Mouse (Mus musculus): ENCODE results near the gene Myo5c. TPM values are rescaled to one million over a fixed set of nuclear protein-coding genes. Genes with fewer than 3 reads are reported as not detected.

Myo5c gene
- total and polyA plus RNA-seq, 3 experiments: 3.8 to 5.2 (median 4.4) TPM

DNA sequence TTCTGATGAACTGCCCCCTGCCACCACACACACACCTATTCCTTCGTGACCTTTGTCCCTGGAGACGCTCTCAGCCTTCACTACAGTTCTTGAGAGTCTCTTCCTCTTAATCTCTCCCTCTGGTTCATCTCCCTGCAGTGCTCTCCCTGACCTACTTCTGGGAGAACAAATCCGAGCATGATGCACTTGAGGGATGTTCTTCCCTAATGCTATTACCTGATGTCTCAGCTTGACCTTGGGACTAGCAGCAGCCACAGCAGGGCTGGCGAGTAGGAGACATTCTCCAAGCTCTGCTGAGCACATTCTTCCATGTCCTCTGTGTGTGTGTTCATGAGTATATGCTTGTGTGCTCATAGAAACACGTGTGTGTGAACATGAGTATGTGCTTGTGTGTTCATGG lies 76.8 kb downstream of the Myo5c start:
- peaks cover 0 to 8% of the 10 kb centered on the region in 2 experiments for H3K36me3 ChIP-seq (replicated peaks in 1 of 2; ENCODE audit: control insufficient read depth in 1 of 2, insufficient read depth in 1 of 2, low read length in 1 of 2)
- H3K27me3 ChIP-seq (replicated peaks): no peaks in the 10 kb centered on the region
- in situ Hi-C loops (cut with MboI; ENCODE audit: low pct_ligation_motif_present, low pct_unique_long_range_greater_than_20kb, low sequenced_read_pairs): no loop called here

GRCm38 (mm10) chr9:75312008-75312407 lies 80.2 kb downstream of the Myo5c start:
- H3K4me3 ChIP-seq (replicated peaks in 1 of 3; ENCODE audit: low read depth in 2 of 3, low read length in 2 of 3, poor library complexity in 1 of 3): no peak overlapping the region
- H3K27me3 ChIP-seq (replicated peaks): peaks cover 1% of the 10 kb centered on the region
- peaks cover 6 to 10% of the 10 kb centered on the region in 2 experiments for H3K4me1 ChIP-seq (ENCODE audit: control insufficient read depth in 1 of 2, insufficient read depth in 2 of 2)
- no peak overlapping the region for H3K27ac ChIP-seq (ENCODE audit: insufficient read depth, low read depth)
- H3K36me3 ChIP-seq (replicated peaks in 1 of 2; ENCODE audit: control insufficient read depth in 1 of 2, insufficient read depth in 1 of 2, low read length in 1 of 2): no peaks in the 10 kb centered on the region
- H3K79me2 ChIP-seq (replicated peaks; ENCODE audit: control insufficient read depth, extremely low read depth, insufficient read depth, poor library complexity, severe bottlenecking): no peaks in the 10 kb centered on the region
- dilution Hi-C loops (cut with MboI; ENCODE audit: extremely low pct_ligation_motif_present, extremely low pct_unique_long_range_greater_than_20kb, low sequenced_read_pairs) (no loop called here), in situ Hi-C loops (cut with MboI; ENCODE audit: low pct_ligation_motif_present, low pct_unique_long_range_greater_than_20kb, low sequenced_read_pairs) (loop anchor here (10.0 kb wide), 1 partner anchor 123 kb away; no protein-coding TSS in a partner anchor)
- peak; percentile 72 for DNase-seq (ENCODE audit: extremely low read depth)
- no peak overlapping the region for H3K9ac ChIP-seq (ENCODE audit: insufficient read depth, low read depth)
- TF ChIP-seq SIN3A (IDR thresholded peaks at IDR 0.05; ENCODE audit: low read length) (peak; percentile 30; the same call in 1 of the 2 replicates), RAD21 (IDR thresholded peaks at IDR 0.05; ENCODE audit: low read depth, low read length) (peak; percentile 64), CTCF (conservative IDR thresholded peaks at IDR 0.05 in 1 of 2, IDR thresholded peaks at IDR 0.05 in 1 of 2; ENCODE audit: low read depth in 2 of 2, low read length in 2 of 2) (peak; percentile 82 to 95), MYC (IDR thresholded peaks at IDR 0.05; ENCODE audit: low read depth, low read length) (peak; percentile 34; the same call in 1 of the 2 replicates), PAX5 (IDR thresholded peaks at IDR 0.05; ENCODE audit: low read length) (no peak), MAZ (IDR thresholded peaks at IDR 0.05; ENCODE audit: low read depth, low read length) (no peak), SMC3 (IDR thresholded peaks at IDR 0.05; ENCODE audit: low read depth, low read length) (peak; percentile 64), NELFE (IDR thresholded peaks at IDR 0.05; ENCODE audit: low read depth, low read length) (0 out of 2 replicates have a peak, but pooled peaks have one; percentile 30)
- H3K9me3 ChIP-seq (replicated peaks; ENCODE audit: low read length): no peaks in the 10 kb centered on the region
- H3K4me2 ChIP-seq (ENCODE audit: insufficient read depth, low read depth, poor library complexity, severe bottlenecking): no peak overlapping the region

More for the DNA sequence above, 76.8 kb downstream of the Myo5c start:
- DNase-seq (ENCODE audit: extremely low read depth): no peak
- Histone ChIP-seq H3K4me1 (ENCODE audit: control insufficient read depth in 1 of 2, insufficient read depth in 2 of 2) (peaks cover 4 to 6% of the 10 kb centered on the region in 2 experiments), H3K9me3 (replicated peaks; ENCODE audit: low read length) (no peaks in the 10 kb centered on the region), H3K79me2 (replicated peaks; ENCODE audit: control insufficient read depth, extremely low read depth, insufficient read depth, poor library complexity, severe bottlenecking) (no peaks in the 10 kb centered on the region), H3K9ac (ENCODE audit: insufficient read depth, low read depth) (no peak overlapping the region), H3K4me3 (replicated peaks in 1 of 3; ENCODE audit: low read depth in 2 of 3, low read length in 2 of 3, poor library complexity in 1 of 3) (no peak overlapping the region), H3K27ac (ENCODE audit: insufficient read depth, low read depth) (no peak overlapping the region), H3K4me2 (ENCODE audit: insufficient read depth, low read depth, poor library complexity, severe bottlenecking) (no peak overlapping the region)
- dilution Hi-C loops (cut with MboI; ENCODE audit: extremely low pct_ligation_motif_present, extremely low pct_unique_long_range_greater_than_20kb, low sequenced_read_pairs): no loop called here
- TF ChIP-seq HCFC1 (IDR thresholded peaks at IDR 0.05; ENCODE audit: low read depth, low read length) (no peak), ZKSCAN1 (IDR thresholded peaks at IDR 0.05; ENCODE audit: borderline replicate concordance, low read depth, low read length) (no peak), CTCF (conservative IDR thresholded peaks at IDR 0.05 in 1 of 2, IDR thresholded peaks at IDR 0.05 in 1 of 2; ENCODE audit: low read depth in 2 of 2, low read length in 2 of 2) (no peak), RCOR1 (conservative IDR thresholded peaks at IDR 0.05; ENCODE audit: low read depth, low read length) (no peak), MAX (IDR thresholded peaks at IDR 0.05; ENCODE audit: low read length) (no peak), ZNF384 (IDR thresholded peaks at IDR 0.05; ENCODE audit: low read depth, low read length) (no peak), GABPA (IDR thresholded peaks at IDR 0.05; ENCODE audit: insufficient replicate concordance, low read depth, low read length) (no peak), JUN (IDR thresholded peaks at IDR 0.05; ENCODE audit: insufficient read depth, low read depth, low read length) (no peak), UBTF (IDR thresholded peaks at IDR 0.05; ENCODE audit: low read depth, low read length) (no peak), MAZ (IDR thresholded peaks at IDR 0.05; ENCODE audit: low read depth, low read length) (no peak), MEF2A (IDR thresholded peaks at IDR 0.05; ENCODE audit: borderline replicate concordance, low read depth, low read length) (no peak), KAT2A (IDR thresholded peaks at IDR 0.05; ENCODE audit: insufficient replicate concordance, low read length) (no peak), ELF1 (IDR thresholded peaks at IDR 0.05; ENCODE audit: low read depth, low read length) (no peak), MAFK (IDR thresholded peaks at IDR 0.05; ENCODE audit: insufficient replicate concordance, low read length) (no peak)

Data from CH12.LX (cell line).